Mouse (Mus musculus): ENCODE measurements around the gene Gm11639. TPM values are rescaled to one million over a fixed set of nuclear protein-coding genes. Genes with fewer than 3 reads are reported as not detected.
A peak's percentile ranks its signal among the peaks of the same experiment; 100 is the strongest.

Gene Gm11639
- total and polyA plus RNA-seq, 3 experiments: 0.21 to 0.67 (median 0.32) TPM

DNA sequence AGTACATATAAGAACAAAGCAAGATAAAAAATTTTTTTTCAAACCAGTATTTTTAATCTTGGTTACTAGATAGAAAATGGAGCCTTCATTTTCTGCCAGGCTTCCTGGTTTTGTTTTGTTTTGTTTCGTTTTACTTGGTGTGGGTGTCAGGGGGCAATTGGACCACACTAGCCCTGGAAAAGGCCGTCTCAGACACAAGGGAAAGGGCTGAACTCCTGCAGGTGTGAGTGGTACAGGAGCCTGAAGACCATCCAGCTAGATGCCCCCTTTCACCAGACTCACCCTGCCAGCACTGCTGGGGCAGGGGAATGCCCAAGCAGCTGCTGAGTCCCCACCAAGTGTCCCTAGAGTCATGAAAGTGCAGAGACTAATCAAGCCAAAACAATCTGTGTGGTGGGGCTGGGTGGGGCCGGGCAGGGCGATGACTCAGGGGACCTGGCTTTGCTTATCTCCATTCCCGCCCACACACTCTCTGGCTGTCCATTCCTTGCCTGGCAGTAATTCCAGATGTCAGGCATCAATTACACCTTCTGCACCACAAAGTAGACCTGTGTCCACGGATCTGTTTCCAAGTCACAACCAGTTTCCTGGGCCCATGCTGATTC, 343.3 kb downstream of the Gm11639 start (continued):
- TF ChIP-seq USF2 (conservative IDR thresholded peaks at IDR 0.05; ENCODE audit: low read depth, low read length): no peak
- TF ChIP-seq SMC3 (IDR thresholded peaks at IDR 0.05; ENCODE audit: low read depth, low read length): no peak
- TF ChIP-seq RAD21 (IDR thresholded peaks at IDR 0.05; ENCODE audit: low read depth, low read length): no peak; the same call in none of the 2 replicates
- no peak for TF ChIP-seq ZC3H11A (IDR thresholded peaks at IDR 0.05; ENCODE audit: low read depth, low read length)
- 0 out of 2 replicates have a peak, but pooled peaks have one; percentile 42 for TF ChIP-seq NELFE (IDR thresholded peaks at IDR 0.05; ENCODE audit: low read depth, low read length)
- TF ChIP-seq USF1 (IDR thresholded peaks at IDR 0.05; ENCODE audit: low read depth, low read length): no peak
- no peak; the same call in 1 of the 2 replicates for TF ChIP-seq JUN (IDR thresholded peaks at IDR 0.05; ENCODE audit: insufficient read depth, low read depth, low read length)
- 0 out of 2 replicates have a peak, but pooled peaks have one; percentile 63 for TF ChIP-seq E2F4 (IDR thresholded peaks at IDR 0.05; ENCODE audit: insufficient replicate concordance, low read depth, low read length)
- no peak for TF ChIP-seq ZNF384 (IDR thresholded peaks at IDR 0.05; ENCODE audit: low read depth, low read length)
- no peak for TF ChIP-seq MAX (IDR thresholded peaks at IDR 0.05; ENCODE audit: low read length)
- peak; percentile 69; the same call in 1 of the 2 replicates for TF ChIP-seq MEF2A (IDR thresholded peaks at IDR 0.05; ENCODE audit: borderline replicate concordance, low read depth, low read length)
- TF ChIP-seq RCOR1 (conservative IDR thresholded peaks at IDR 0.05; ENCODE audit: low read depth, low read length): peak; percentile 58; the same call in 1 of the 2 replicates
- peak; percentile 89; the same call in 1 of the 2 replicates for TF ChIP-seq CHD1 (IDR thresholded peaks at IDR 0.05; ENCODE audit: low read depth, low read length)
- no peak for TF ChIP-seq MYC (IDR thresholded peaks at IDR 0.05; ENCODE audit: low read depth, low read length)
- no peak for TF ChIP-seq ZMIZ1 (IDR thresholded peaks at IDR 0.05; ENCODE audit: low read depth, low read length)
- no peak for TF ChIP-seq HCFC1 (IDR thresholded peaks at IDR 0.05; ENCODE audit: low read depth, low read length)
- TF ChIP-seq UBTF (IDR thresholded peaks at IDR 0.05; ENCODE audit: low read depth, low read length): peak; percentile 99
- no peak for TF ChIP-seq CTCF (conservative IDR thresholded peaks at IDR 0.05 in 1 of 2, IDR thresholded peaks at IDR 0.05 in 1 of 2; ENCODE audit: low read depth in 2 of 2, low read length in 2 of 2)
- TF ChIP-seq PAX5 (IDR thresholded peaks at IDR 0.05; ENCODE audit: low read length): no peak
- TF ChIP-seq KAT2A (IDR thresholded peaks at IDR 0.05; ENCODE audit: insufficient replicate concordance, low read length): 0 out of 2 replicates have a peak, but pooled peaks have one; percentile 49

DNA sequence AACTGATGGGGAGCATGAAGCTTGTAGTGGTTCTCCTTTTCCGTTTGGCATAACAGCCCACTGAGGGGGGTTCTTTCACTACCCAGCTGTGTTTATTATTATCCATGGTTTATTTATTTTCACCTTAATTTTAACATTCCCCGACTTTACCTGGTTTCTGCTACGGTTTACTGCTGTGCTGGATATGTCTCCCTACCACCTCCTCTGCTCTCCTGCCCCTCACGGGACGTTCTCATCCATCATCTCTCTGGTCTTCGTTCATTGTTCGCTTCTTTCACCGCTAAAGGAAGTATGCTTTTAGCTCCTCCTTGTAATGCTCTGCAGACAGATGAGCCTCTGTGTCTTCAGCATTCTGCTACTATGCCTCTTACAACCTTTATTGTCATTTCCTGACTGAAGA, 344.0 kb downstream of the Gm11639 start:
- Histone ChIP-seq H3K9me3 (replicated peaks; ENCODE audit: low read length) (no peaks in the 10 kb centered on the region), H3K27me3 (replicated peaks) (no peaks in the 10 kb centered on the region), H3K36me3 (replicated peaks in 1 of 2; ENCODE audit: control insufficient read depth in 1 of 2, insufficient read depth in 1 of 2, low read length in 1 of 2) (no peaks in the 10 kb centered on the region), H3K79me2 (replicated peaks; ENCODE audit: control insufficient read depth, extremely low read depth, insufficient read depth, poor library complexity, severe bottlenecking) (no peaks in the 10 kb centered on the region), H3K27ac (ENCODE audit: insufficient read depth, low read depth) (peak overlapping the region; percentile 71), H3K9ac (ENCODE audit: insufficient read depth, low read depth) (peak overlapping the region; percentile 4), H3K4me1 (ENCODE audit: control insufficient read depth in 1 of 2, insufficient read depth in 2 of 2) (peaks cover 5 to 72% of the 10 kb centered on the region in 2 experiments), H3K4me2 (ENCODE audit: insufficient read depth, low read depth, poor library complexity, severe bottlenecking) (peak overlapping the region; percentile 61), H3K4me3 (replicated peaks in 1 of 3; ENCODE audit: low read depth in 2 of 3, low read length in 2 of 3, poor library complexity in 1 of 3) (peak overlapping the region; percentile 4 to 41 (median 19))
- dilution Hi-C loops (cut with MboI; ENCODE audit: extremely low pct_ligation_motif_present, extremely low pct_unique_long_range_greater_than_20kb, low sequenced_read_pairs): no loop called here
- TF ChIP-seq PAX5 (IDR thresholded peaks at IDR 0.05; ENCODE audit: low read length): no peak
- TF ChIP-seq IRF4 (IDR thresholded peaks at IDR 0.05; ENCODE audit: low read depth, low read length): no peak
- 0 out of 2 replicates have a peak, but pooled peaks have one; percentile 40 for TF ChIP-seq TBP (conservative IDR thresholded peaks at IDR 0.05; ENCODE audit: low read depth, low read length)
- no peak for TF ChIP-seq EP300 (IDR thresholded peaks at IDR 0.05; ENCODE audit: low read length)
- TF ChIP-seq BHLHE40 (IDR thresholded peaks at IDR 0.05; ENCODE audit: low read depth, low read length): peak; percentile 58
- no peak for TF ChIP-seq NRF1 (IDR thresholded peaks at IDR 0.05; ENCODE audit: low read depth, low read length)
- no peak for TF ChIP-seq RCOR1 (conservative IDR thresholded peaks at IDR 0.05; ENCODE audit: low read depth, low read length)
- TF ChIP-seq ZMIZ1 (IDR thresholded peaks at IDR 0.05; ENCODE audit: low read depth, low read length): no peak
- no peak for TF ChIP-seq HCFC1 (IDR thresholded peaks at IDR 0.05; ENCODE audit: low read depth, low read length)
- no peak for TF ChIP-seq SIN3A (IDR thresholded peaks at IDR 0.05; ENCODE audit: low read length)
- no peak for TF ChIP-seq MXI1 (IDR thresholded peaks at IDR 0.05; ENCODE audit: low read depth, low read length)
- no peak for TF ChIP-seq POLR2AphosphoS2 (IDR thresholded peaks at IDR 0.05; ENCODE audit: low read depth, low read length)
- TF ChIP-seq POLR2A (IDR thresholded peaks at IDR 0.05; ENCODE audit: low read depth, low read length): no peak
- in situ Hi-C loops (cut with MboI; ENCODE audit: low pct_ligation_motif_present, low pct_unique_long_range_greater_than_20kb, low sequenced_read_pairs): loop anchor here (10.0 to 25.0 kb wide), 2 partner anchors 95 to 442 kb away; partner anchors contain the start of gene Mettl2
- DNase-seq (ENCODE audit: extremely low read depth): peak; percentile 39

Measured in CH12.LX (cell line).